Mouse (Mus musculus) cerebellum, postnatal 4 days (tissue): Measurements from ENCODE around the gene Cpox.

Experiments used
- DNase-seq, 2 experiments: peaks; one replicate each; pipeline ENCODE4 v3.0.0; 2022; ENCODE audit warnings: low spot score in 2 of 2, mixed read lengths in 1 of 2

Cpox gene

DNA sequence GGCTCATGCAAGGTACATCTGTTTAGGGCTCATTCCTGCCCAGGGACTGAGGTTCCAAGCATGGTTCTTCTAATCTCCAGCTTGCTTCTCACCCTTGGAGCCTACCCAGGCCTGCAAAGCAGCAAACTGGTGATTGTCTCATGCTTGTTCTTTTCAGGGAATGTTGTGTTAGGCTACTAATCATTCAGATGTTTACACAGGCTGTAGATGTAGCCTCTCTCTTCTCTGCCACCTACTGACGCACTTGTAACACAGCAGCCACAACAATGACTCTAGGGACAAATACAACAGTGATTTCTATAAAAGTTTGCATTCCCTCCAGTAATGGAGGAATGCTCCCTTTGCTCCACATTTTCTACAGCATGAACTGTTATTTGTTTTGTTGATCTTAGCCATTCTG, 81.2 kb downstream of the Cpox start:
- no peak for DNase-seq

- DNase-seq, result no peak
Measured at GRCm38 (mm10) chr16:58756191-58756590, 86.1 kb downstream of the Cpox start.

- DNase-seq, result no peak
Measured at GRCm38 (mm10) chr16:58763076-58763475, 93.0 kb downstream of the Cpox start, which contains the start of gene Olfr172. Gene Olfr172, minus strand, starts transcription at chr16:58763176.
